Mouse (Mus musculus) embryonic facial prominence, embryonic 14.5 days (tissue): Measurements from ENCODE around the gene Tmem131l. TPM values are rescaled to one million over a fixed set of nuclear protein-coding genes. Genes with fewer than 3 reads are reported as not detected.
A peak's percentile ranks its signal among the peaks of the same experiment; 100 is the strongest.

Source experiments
- ATAC-seq: fragments of 200-750 bp; cut with Nextera tagmentation; 2 replicates; pipeline ENCODE4 v1.8.0; 2017; ENCODE audit warnings: low read depth, moderate number of reproducible peaks, moderate TSS enrichment
- DNase-seq: peaks from one replicate; pipeline ENCODE4 v3.0.0-alpha.2; 2015; ENCODE audit warnings: low spot score
- H3K27ac ChIP-seq: fragments of 300-500 bp; sonication (generic); replicated peaks from 2 replicates; pipeline ENCODE4 v1.5.1; 2014; ENCODE audit warnings: low read depth, mild to moderate bottlenecking, low read length, moderate library complexity
- H3K27me3 ChIP-seq: fragments of 300-500 bp; sonication (generic); replicated peaks from 2 replicates; pipeline ENCODE4 v1.6.1; 2014; ENCODE audit warnings: low read length; ENCODE audit not compliant: control insufficient read depth, insufficient read depth
- H3K36me3 ChIP-seq: fragments of 300-500 bp; sonication (generic); 2 replicates; pipeline ENCODE4 v1.6.1; 2014; ENCODE audit warnings: low read length, mixed read lengths; ENCODE audit not compliant: control insufficient read depth, insufficient read depth
- H3K4me1 ChIP-seq: fragments of 300-500 bp; sonication (generic); 2 replicates; pipeline ENCODE4 v1.6.1; 2014; ENCODE audit warnings: antibody characterized with exemption, low read length; ENCODE audit not compliant: control insufficient read depth, insufficient read depth
- H3K4me2 ChIP-seq: fragments of 300-500 bp; sonication (generic); 2 replicates; pipeline ENCODE4 v1.6.1; 2014; ENCODE audit warnings: low read depth, mild to moderate bottlenecking, low read length, moderate library complexity, mixed read lengths
- H3K4me3 ChIP-seq: fragments of 300-500 bp; sonication (generic); 2 replicates; pipeline ENCODE4 v1.5.1; 2014; ENCODE audit warnings: low read depth, mild to moderate bottlenecking, low read length
- H3K9ac ChIP-seq: fragments of 300-500 bp; sonication (generic); 2 replicates; pipeline ENCODE4 v1.6.1; 2014; ENCODE audit warnings: low read depth, mild to moderate bottlenecking, low read length, moderate library complexity, mixed read lengths
- H3K9me3 ChIP-seq: fragments of 300-500 bp; sonication (generic); 2 replicates; pipeline ENCODE4 v1.6.1; 2016; ENCODE audit warnings: low read length; ENCODE audit not compliant: control insufficient read depth
- WGBS: fragments of 180-500 bp; shearing (Covaris S2); extraction: QIAGEN DNeasy Blood & Tissue Kit; methylation state at CpG from one replicate; pipeline ENCODE4 v1.1.7; 2014; 5-methylcytosine and 5-hydroxymethylcytosine counted together
- polyA plus RNA-seq: library from polyadenylated mRNA; unstranded; fragments of >200 nt; fragmentation: Nextera tagmentation; extraction: Ambion mirVana; gene quantifications from 2 replicates; pipeline ENCODE4 v1.2.1, GENCODE M21; 2014

Gene Tmem131l
- polyA plus RNA-seq, 1 experiment from 2014 or later: 46.5 TPM

DNA sequence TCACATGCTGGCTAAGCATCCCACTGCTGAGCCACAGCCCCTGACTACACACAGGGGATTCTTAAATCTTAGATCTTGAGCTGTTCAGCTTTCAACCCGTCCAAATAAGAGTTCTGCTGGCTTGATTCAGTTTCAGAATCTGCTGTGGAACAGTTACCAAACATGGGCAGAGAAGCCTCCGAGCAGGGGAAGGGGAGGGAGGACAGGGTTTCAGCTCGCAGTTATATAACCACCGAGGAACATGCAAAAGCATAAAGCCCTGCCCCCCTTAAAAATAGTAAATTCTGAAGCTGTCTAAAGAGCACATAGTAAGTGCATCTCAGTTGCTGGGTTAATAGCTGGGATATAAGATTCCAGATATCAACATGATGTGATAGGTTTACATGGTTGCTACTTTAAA lies 35.5 kb upstream of the Tmem131l start:
- 51% methylated on average over 4 of the region's 4 CpGs for WGBS
- H3K4me1 ChIP-seq: no peaks in the 10 kb centered on the region
- H3K9me3 ChIP-seq: no peaks in the 10 kb centered on the region
- no peak overlapping the region for H3K9ac ChIP-seq
- DNase-seq (no peak), ATAC-seq (no peak)
- H3K4me3 ChIP-seq: no peak overlapping the region
- no peaks in the 10 kb centered on the region for H3K27me3 ChIP-seq
- no peak overlapping the region for H3K27ac ChIP-seq
- H3K4me2 ChIP-seq: no peak overlapping the region
- no peaks in the 10 kb centered on the region for H3K36me3 ChIP-seq

DNA sequence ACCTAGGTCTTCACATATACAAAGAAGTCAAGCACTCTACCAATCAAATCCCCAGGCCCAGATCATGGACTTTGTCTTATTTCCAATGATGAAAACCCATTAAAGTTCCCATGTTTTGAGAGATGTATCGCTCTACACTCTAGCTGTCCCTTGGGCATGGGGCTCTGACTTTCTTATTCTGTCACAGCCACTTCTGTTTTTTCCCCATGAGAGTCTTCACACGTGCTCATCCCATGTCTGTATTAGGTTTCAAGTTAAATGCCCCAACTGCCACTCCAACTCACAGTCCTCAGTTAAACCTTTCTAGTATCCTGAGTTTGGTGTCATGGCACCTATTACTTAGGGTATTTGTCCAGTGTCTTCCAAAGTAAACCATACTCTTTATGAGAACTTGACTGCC lies 34.8 kb upstream of the Tmem131l start:
- no peaks in the 10 kb centered on the region for H3K36me3 ChIP-seq
- no peak overlapping the region for H3K4me2 ChIP-seq
- no peaks in the 10 kb centered on the region for H3K9me3 ChIP-seq
- 70% methylated on average over 2 of the region's 2 CpGs for WGBS
- DNase-seq: no peak
- H3K27me3 ChIP-seq: no peaks in the 10 kb centered on the region
- H3K4me1 ChIP-seq: no peaks in the 10 kb centered on the region
- H3K4me3 ChIP-seq: no peak overlapping the region
- no peak overlapping the region for H3K9ac ChIP-seq
- no peak overlapping the region for H3K27ac ChIP-seq
- no peak for ATAC-seq

DNA sequence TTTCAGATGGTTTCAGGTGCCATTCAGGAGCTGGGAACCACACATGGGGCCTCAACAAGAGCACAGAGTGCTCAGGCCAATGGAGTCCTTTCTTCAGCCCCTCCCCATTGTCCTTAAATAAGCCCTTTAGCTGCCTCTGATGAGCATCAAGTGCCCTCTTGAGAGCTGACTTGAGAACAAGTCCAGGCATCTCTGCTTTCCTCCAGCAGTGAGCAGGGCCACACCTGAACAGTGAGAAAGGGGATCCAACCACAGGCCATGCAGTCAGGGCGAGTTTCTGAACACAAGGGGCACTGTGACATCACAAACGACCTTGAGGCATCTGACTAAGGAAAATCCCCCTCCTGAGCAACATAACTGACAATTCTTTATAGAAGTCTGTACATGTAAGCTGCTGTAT lies 31.7 kb upstream of the Tmem131l start:
- Histone ChIP-seq H3K9me3 (no peaks in the 10 kb centered on the region), H3K27me3 (no peaks in the 10 kb centered on the region), H3K4me2 (no peak overlapping the region), H3K9ac (no peak overlapping the region), H3K27ac (no peak overlapping the region), H3K4me3 (no peak overlapping the region), H3K4me1 (no peaks in the 10 kb centered on the region), H3K36me3 (no peaks in the 10 kb centered on the region)
- DNase-seq (peak; percentile 31), ATAC-seq (no peak)
- WGBS: 3% methylated on average over 2 of the region's 2 CpGs

- H3K27me3 ChIP-seq: no peaks in the 10 kb centered on the region
- no peak overlapping the region for H3K4me2 ChIP-seq
- H3K36me3 ChIP-seq: no peaks in the 10 kb centered on the region
- no peaks in the 10 kb centered on the region for H3K9me3 ChIP-seq
- ATAC-seq (no peak), DNase-seq (no peak)
- H3K27ac ChIP-seq: no peak overlapping the region
- H3K4me3 ChIP-seq: no peak overlapping the region
- no peaks in the 10 kb centered on the region for H3K4me1 ChIP-seq
- no peak overlapping the region for H3K9ac ChIP-seq
- 80% methylated on average over 8 of the region's 8 CpGs for WGBS
These were observed 30.8 kb upstream of the Tmem131l start for GRCm38 (mm10) chr3:84070811-84071210.

GRCm38 (mm10) chr3:84068831-84069709 lies 29.1 kb upstream of the Tmem131l start:
- Histone ChIP-seq H3K4me2 (no peak overlapping the region), H3K9me3 (no peaks in the 10 kb centered on the region), H3K36me3 (no peaks in the 10 kb centered on the region), H3K4me1 (no peaks in the 10 kb centered on the region), H3K9ac (no peak overlapping the region), H3K27me3 (no peaks in the 10 kb centered on the region), H3K4me3 (no peak overlapping the region), H3K27ac (no peak overlapping the region)
- no peak for DNase-seq
- 77% methylated on average over 13 of the region's 13 CpGs for WGBS
- no peak for ATAC-seq

GRCm38 (mm10) chr3:84065825-84066224 lies 25.9 kb upstream of the Tmem131l start:
- no peak overlapping the region for H3K27ac ChIP-seq
- no peak overlapping the region for H3K4me2 ChIP-seq
- H3K9me3 ChIP-seq: no peaks in the 10 kb centered on the region
- no peak overlapping the region for H3K9ac ChIP-seq
- no peaks in the 10 kb centered on the region for H3K27me3 ChIP-seq
- peaks cover 2% of the 10 kb centered on the region; the same call in 1 of the 2 replicates for H3K4me1 ChIP-seq
- DNase-seq (no peak), ATAC-seq (no peak)
- WGBS: 71% methylated on average over 4 of the region's 4 CpGs
- H3K4me3 ChIP-seq: no peak overlapping the region
- no peaks in the 10 kb centered on the region for H3K36me3 ChIP-seq

- Histone ChIP-seq H3K9ac (no peak overlapping the region), H3K36me3 (no peaks in the 10 kb centered on the region), H3K4me1 (peaks cover 19% of the 10 kb centered on the region), H3K27me3 (no peaks in the 10 kb centered on the region), H3K4me3 (no peak overlapping the region), H3K4me2 (no peak overlapping the region), H3K9me3 (no peaks in the 10 kb centered on the region), H3K27ac (no peak overlapping the region)
- 90% methylated on average over 2 of the region's 2 CpGs for WGBS
- no peak for ATAC-seq
- DNase-seq: no peak
These were observed 23.5 kb upstream of the Tmem131l start for GRCm38 (mm10) chr3:84063369-84063914.

- H3K9me3 ChIP-seq: no peaks in the 10 kb centered on the region; the same call in 1 of the 2 replicates
- no peak overlapping the region for H3K9ac ChIP-seq
- WGBS: 63% methylated on average over 13 of the region's 13 CpGs
- ATAC-seq (0 out of 2 replicates have a peak, but pooled peaks have one; percentile 32), DNase-seq (peak; percentile 30)
- no peak overlapping the region for H3K27ac ChIP-seq
- no peak overlapping the region for H3K4me3 ChIP-seq
- H3K27me3 ChIP-seq: no peaks in the 10 kb centered on the region
- H3K4me1 ChIP-seq: peaks cover 19% of the 10 kb centered on the region
- no peaks in the 10 kb centered on the region for H3K36me3 ChIP-seq
- no peak overlapping the region for H3K4me2 ChIP-seq
These were observed 21.8 kb upstream of the Tmem131l start for GRCm38 (mm10) chr3:84061523-84062453.
